Mouse (Mus musculus) heart, adult 9 months (tissue): Measurements from ENCODE around the gene Cda.
"Not testable (repeated sequence)": the region's sequence is repeated elsewhere in the genome, so short reads cannot be mapped to it uniquely, and the experiment has no call there.

Experiments used
- DNase-seq, 2 experiments: peaks; one replicate each; pipeline ENCODE4 v3.0.0; 2022; ENCODE audit warnings: low spot score in 2 of 2

Gene Cda

DNA sequence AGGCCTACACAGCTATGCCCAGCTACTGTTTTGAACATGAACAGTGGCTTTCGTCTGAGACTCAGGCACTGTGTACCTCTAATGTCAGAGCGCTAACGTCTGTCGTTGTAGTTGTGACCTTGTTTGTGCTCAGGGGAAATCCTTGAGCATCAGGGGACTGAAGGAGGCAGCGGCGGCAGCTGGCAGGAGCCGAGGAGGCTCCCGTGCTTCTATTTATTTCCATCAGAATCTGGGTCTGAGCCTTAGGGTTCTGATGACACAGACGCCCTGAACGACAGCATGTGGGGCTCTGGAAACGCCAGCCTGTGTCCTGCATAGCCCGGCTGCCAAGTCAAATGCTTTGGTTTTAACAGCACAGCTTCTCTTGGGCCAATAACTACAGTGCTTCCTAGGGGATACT, 32.8 kb downstream of the Cda start:
- DNase-seq, result no peak

DNA sequence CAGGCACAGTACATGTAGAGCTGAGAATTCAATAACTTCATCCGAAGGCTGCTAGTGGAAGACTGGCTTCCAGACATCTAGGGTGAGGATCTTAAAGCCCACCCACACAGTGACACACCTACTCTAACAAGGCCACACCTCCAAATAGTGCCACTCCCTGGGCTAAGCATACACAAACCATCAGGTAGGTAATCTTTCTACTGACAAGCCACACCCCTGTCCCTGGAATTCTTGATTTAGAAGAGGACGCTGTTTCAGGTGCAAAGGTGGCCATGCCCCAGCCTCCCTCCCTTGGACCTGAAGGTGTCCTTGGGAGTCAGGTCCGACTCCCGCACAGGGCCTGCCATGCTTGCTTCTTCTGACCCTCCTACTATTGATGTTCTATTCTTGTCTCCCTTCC, 34.7 kb downstream of the Cda start:
- no peak for DNase-seq

- DNase-seq, result no peak
Measured at GRCm38 (mm10) chr4:138331647-138332046, 36.1 kb downstream of the Cda start.

- no peak for DNase-seq
Measured at GRCm38 (mm10) chr4:138330264-138330671, 37.5 kb downstream of the Cda start.

GRCm38 (mm10) chr4:138327891-138328470, 39.8 kb downstream of the Cda start:
- DNase-seq, result no peak

- not testable (repeated sequence) for DNase-seq
Measured at GRCm38 (mm10) chr4:138327155-138327554, 40.6 kb downstream of the Cda start.

- peak; percentile 91 to 94 for DNase-seq
Measured at GRCm38 (mm10) chr4:138326077-138326695, 41.6 kb downstream of the Cda start, which contains the start of gene Pink1. TSS of gene Pink1 (minus strand) at chr4:138326307.

DNA sequence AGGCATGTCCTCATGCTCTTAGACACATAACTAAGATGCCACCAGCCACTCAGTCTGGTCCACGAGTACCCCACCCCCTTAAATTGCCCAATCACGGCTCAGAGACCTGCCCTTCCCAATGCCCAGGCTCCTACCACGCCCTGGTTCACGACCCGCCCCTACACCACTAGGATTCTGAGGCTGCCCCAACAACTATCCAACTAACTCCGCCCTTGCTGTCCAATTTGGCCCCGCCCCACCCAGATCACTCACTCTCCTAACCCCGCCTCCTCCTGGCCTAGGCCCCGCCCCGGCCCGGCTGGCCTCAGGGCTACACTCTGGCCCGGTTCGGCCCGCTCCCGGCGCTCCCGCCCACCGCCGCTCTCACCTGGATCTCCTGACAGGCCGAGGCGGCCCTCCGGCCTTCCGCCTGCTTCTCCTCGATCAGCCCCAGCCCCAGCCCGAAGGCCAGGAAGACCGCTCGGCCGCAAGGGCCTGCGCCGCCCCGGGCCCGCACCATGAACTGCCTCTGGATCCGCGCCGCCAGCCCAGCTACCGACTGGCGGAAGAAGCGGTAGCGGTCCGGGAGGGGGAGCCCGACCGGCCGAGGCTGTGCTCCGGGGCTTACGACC, 42.2 kb downstream of the Cda start:
- peak; percentile 97 to 98 for DNase-seq

DNA sequence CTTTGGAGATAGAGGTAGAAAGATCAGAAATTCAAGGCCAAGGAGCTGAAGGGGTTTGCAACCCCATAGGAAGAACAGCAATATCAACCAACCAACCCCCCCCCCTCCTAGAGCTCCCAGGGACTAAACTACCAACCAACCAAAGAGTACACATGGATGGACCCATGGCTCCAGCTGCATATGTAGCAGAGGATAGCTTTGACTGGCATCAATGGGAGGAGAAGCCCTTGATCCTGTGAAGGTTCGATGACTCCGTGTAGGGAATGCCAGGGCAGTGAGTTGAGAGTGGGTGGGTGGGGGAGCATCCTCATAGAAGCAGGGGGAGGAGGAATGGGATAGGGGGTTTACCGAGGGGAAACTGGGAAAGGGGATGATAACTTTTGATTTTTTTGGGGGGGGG, 43.3 kb downstream of the Cda start:
- DNase-seq, result no peak

DNA sequence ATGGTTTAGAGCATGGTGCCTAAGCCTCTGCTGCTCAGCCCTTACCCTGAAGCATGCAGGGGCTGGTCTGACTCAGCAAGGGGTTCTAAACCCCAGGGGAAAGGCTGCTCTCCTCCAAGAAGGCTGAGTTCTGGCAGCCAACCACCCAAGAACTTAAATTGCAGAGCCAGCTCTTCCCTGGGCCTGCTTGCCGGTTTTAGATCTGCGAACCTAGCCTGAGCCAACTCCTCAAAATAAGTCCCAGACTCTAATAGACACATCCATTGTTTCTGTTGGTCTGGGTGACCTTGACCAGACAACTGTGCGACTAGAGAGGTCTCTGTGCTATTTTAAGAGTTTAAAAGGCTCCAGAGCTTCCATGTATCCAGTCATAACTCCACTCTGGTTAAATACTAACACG, 44.0 kb downstream of the Cda start:
- peak; percentile 28 to 57 for DNase-seq

- DNase-seq, result no peak
Measured at GRCm38 (mm10) chr4:138322692-138323091, 45.1 kb downstream of the Cda start.

- DNase-seq, result no peak
Measured at GRCm38 (mm10) chr4:138321488-138321887, 46.3 kb downstream of the Cda start.

DNA sequence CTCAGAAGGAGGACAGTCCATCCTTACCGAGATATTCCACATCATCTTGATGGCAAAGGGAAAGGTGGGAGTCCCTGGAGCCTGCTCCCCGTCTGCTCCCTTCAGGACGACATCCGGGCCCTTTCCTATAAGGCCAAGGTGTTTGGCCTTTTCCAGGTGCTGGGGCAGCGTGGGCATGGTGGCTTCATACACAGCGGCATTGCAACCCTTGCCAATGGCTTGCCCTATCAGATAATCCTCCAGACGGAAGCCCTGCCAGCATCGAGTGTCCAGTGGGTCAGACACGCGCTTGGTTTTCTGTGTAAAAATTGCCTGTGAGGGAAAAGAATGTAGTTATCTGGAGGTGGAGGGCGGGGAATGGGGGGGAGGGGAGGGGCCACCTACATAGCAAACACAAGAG, 47.1 kb downstream of the Cda start:
- no peak for DNase-seq

DNA sequence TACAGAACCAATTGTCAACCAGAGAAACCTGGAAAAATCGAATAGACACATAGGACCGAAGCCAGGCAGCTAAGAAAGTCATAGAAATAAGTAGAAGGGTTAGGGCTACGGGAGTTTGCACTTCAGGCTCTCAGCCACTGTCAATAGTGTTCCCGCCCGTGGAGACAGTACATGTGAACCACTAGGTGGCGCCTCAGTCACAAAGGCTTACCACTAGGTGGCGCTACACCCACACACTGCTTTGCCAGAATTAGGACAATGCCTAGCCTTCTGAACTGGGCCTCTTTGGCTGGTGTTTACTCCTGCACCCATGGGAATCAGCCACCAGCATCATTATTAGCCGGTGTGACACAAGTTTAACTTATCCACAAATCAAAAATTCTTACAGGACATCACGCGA, 48.3 kb downstream of the Cda start:
- DNase-seq, result peak; percentile 66 to 87

DNA sequence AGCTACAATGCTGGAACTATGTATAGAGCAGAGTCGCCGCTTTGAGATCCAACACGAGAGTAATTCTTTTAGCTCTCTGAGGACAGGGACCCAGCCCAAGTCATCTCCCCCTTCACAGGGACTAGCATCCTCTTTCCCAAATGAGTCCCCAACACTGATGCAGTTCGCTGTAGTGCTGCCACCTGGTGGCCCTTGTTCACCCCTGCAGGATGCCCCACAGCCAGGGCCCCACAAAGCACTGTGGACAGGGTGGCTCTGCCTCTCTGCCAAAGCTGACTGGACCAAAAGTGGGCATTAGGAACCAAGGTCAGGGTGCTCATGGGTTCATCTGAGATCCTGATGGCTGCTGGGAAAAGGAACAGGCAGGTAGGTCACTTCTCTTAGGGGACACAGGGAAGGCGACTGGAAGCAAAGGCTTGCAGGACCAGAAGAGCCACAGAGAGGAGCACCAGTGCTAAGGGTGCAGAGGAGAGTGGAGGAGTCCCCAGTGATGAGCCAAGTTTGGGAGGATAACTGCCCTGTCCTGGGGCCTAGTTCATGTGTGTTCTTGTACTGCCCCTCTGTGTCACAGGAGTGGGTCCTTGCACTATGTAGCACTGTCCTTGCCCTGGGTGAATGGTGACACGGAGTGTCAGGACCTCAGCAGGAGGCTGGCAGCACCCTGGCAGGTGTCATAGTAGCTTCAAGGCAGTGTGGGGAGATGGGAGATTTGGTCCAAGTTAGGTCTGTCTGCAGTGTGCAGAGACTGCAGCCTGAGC, 49.1 kb downstream of the Cda start:
- peak in 1 of 2 experiments; percentile 37 for DNase-seq

DNA sequence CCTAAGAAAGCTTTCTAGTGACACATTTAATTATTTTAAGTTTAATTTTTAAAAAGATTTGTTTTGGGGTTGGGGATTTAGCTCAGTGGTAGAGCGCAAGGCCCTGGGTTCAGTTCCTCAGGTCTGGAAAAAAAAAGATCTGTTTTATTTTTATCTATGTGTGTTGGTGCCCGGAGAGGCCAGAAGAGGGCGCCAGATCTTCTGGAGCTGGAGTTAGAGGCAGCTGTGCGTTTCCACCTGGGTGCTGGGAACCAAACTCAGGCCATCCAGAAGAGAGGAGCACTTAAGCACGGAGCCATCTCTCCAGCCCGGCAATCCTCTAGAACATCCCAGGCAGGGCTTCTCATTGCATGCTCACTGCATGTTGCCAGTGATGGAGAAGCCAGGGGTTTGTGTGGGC, 51.4 kb downstream of the Cda start:
- DNase-seq, result no peak

DNA sequence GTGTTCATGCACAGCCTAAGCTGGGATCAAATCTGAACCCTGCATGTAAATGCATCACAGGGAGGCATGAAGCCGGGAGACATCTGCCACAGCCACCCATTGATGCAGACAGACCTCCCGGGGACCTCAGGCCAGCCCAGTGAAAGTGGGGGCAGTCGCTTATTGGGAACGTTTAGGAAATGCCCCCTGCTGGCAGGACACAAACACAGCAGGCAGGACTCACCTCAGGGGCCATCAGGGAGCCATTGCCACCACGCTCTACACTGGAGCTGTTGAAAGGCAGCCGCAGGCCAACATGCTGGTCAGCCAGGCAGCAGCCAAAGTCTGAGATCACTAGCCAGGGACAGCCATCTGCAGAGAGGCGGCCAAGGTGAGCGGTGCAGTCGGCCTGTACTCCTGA, 52.0 kb downstream of the Cda start:
- DNase-seq, result no peak

DNA sequence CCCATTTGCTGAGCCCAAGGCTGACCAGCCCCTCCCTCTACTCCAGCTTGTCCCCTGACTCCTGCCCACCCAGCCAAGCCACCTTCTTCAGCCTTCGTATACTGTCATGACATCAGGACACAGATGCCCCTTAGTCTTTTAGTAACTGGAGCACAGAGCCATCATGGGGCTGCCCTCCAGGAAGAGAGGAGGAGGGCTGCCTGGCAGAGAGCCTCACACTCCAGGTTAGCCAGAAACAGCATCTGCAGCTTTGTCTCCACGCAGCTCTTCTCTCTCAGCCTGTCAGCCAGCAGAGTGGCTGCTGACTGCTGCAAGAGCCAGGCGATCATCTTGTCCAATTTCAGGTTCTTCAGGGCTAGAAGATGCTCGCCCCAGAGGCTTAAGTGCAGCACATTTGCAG, 54.0 kb downstream of the Cda start:
- DNase-seq, result no peak

DNA sequence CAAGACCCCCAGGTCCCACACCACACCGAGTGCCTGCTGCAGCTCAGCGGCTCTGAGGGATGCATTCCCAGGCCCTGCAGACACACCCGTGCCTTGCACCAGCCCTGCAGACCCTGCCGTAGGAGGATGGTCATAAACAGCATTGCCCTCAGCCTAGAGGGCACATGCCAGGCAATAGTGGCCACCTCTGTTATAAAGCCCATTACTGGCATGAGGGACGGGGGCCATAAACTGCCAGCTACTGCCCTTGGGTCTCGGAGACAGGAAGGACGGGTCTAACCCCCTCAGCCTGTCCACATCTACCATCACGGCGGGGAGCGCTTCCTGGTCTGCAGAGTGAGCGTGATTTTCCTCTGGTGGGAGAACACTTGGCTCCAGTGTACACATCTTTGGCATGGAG, 54.8 kb downstream of the Cda start:
- DNase-seq, result no peak

DNA sequence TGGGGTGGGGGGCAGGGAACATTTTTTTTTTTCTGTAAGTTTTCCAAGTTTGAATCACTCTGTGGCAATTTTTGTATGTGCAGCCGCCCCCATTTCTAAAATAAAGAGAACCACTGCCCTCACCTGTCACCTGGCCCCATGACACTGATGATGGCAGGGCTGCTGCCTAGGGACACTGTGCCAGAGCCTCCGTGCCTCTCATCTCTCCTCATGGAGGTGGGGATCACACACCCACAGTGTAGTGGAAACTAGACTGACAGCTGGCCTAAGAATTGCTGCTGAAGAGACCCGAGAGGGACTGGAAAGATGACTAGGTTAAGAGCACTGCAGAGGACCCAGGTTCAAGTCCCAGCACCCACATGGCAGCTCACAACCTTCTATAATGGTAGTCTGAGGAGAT, 55.7 kb downstream of the Cda start:
- DNase-seq, result no peak

DNA sequence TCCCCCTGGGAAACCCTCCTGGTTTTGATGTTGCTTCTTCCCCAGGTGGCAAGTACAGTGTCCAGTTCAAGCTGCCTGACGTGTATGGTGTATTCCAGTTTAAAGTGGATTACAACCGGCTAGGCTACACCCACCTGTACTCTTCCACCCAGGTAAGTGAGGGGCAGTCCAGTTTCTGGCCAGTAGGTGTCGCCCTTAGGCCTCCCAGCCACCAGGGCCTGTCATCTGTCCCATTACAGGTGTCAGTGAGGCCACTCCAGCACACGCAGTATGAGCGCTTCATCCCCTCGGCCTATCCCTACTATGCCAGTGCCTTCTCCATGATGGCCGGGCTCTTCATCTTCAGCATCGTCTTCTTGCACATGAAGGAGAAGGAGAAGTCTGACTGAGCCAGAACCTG, 56.2 kb downstream of the Cda start:
- no peak for DNase-seq

GRCm38 (mm10) chr4:138310311-138310910, 57.4 kb downstream of the Cda start:
- DNase-seq, result no peak
